Mouse (Mus musculus) limb, embryonic 15.5 days (tissue): ENCODE measurements at regions not wholly inside any gene's neighbourhood (a gene's known extent, or its start where the extent isn't known, plus 50 kb on each side); places are given as distances from the start of the nearest gene placed in this dataset.

Experiments
- ATAC-seq: fragments of 200-750 bp; cut with Nextera tagmentation; 2 replicates; pipeline ENCODE4 v1.8.0; 2017; ENCODE audit warnings: low read depth, moderate TSS enrichment; ENCODE audit not compliant: insufficient number of reproducible peaks, low FRiP score, low TSS enrichment
- H3K27ac ChIP-seq: fragments of 300-500 bp; sonication (generic); 2 replicates; pipeline ENCODE4 v1.5.1; 2015; ENCODE audit warnings: moderate library complexity, mild to moderate bottlenecking, inconsistent platforms
- H3K27me3 ChIP-seq: fragments of 300-500 bp; sonication (generic); 2 replicates; pipeline ENCODE4 v1.6.1; 2015; ENCODE audit warnings: inconsistent platforms
- H3K36me3 ChIP-seq: fragments of 300-500 bp; sonication (generic); 2 replicates; pipeline ENCODE4 v1.6.1; 2015; ENCODE audit warnings: inconsistent platforms
- H3K4me1 ChIP-seq: fragments of 300-500 bp; sonication (generic); 2 replicates; pipeline ENCODE4 v1.6.1; 2015; ENCODE audit warnings: inconsistent platforms
- H3K4me2 ChIP-seq: fragments of 300-500 bp; sonication (generic); 2 replicates; pipeline ENCODE4 v1.6.1; 2015; ENCODE audit warnings: mild to moderate bottlenecking, inconsistent platforms
- H3K4me3 ChIP-seq: fragments of 300-500 bp; sonication (generic); 2 replicates; pipeline ENCODE4 v1.5.1; 2015; ENCODE audit warnings: mild to moderate bottlenecking, inconsistent platforms
- H3K9ac ChIP-seq: fragments of 300-500 bp; sonication (generic); 2 replicates; pipeline ENCODE4 v1.6.1; 2015; ENCODE audit warnings: inconsistent platforms
- H3K9me3 ChIP-seq: fragments of 300-500 bp; sonication (generic); 2 replicates; pipeline ENCODE4 v1.6.1; 2016; ENCODE audit warnings: inconsistent platforms
- WGBS: fragments of 180-500 bp; shearing (Covaris S2); methylation state at CpG from one replicate; pipeline ENCODE4 v1.1.7; 2015; 5-methylcytosine and 5-hydroxymethylcytosine counted together

DNA sequence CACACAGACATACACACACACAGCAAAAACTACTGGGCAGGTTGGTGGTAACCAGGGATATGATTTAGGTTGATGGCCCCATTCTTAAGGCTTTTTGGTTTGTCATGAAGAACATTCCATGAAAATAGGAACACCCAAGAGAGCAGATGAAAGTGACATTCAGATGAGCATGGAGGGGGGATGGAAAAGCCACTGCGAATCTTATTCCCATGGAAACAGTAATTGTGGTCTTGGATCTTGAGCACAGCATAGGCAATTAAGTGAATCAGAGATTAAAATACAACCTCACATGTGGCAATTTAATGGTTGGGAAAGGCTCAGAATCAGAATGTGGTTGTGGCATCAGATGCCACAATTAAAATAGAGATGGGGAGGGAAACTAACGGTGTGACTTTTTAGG, 537.6 kb upstream of the Auts2 start:
- 86% methylated on average over 2 of the region's 2 CpGs for WGBS
- Histone ChIP-seq H3K27me3 (0 out of 2 replicates have a peak, but pooled peaks cover 3% of the 10 kb centered on the region), H3K4me3 (no peak overlapping the region), H3K36me3 (no peaks in the 10 kb centered on the region), H3K4me2 (no peak overlapping the region), H3K4me1 (peaks cover 3% of the 10 kb centered on the region; the same call in 1 of the 2 replicates), H3K27ac (no peak overlapping the region), H3K9ac (no peak overlapping the region), H3K9me3 (no peaks in the 10 kb centered on the region)
- ATAC-seq: no peak

- peaks cover 3% of the 10 kb centered on the region; the same call in 1 of the 2 replicates for H3K4me1 ChIP-seq
- WGBS: 61% methylated on average over 3 of the region's 3 CpGs
- H3K27me3 ChIP-seq: 0 out of 2 replicates have a peak, but pooled peaks cover 3% of the 10 kb centered on the region
- H3K4me3 ChIP-seq: no peak overlapping the region
- no peaks in the 10 kb centered on the region for H3K36me3 ChIP-seq
- H3K9me3 ChIP-seq: no peaks in the 10 kb centered on the region
- no peak overlapping the region for H3K27ac ChIP-seq
- no peak overlapping the region for H3K9ac ChIP-seq
- no peak overlapping the region for H3K4me2 ChIP-seq
- no peak for ATAC-seq
Measured at GRCm38 (mm10) chr5:133078916-133079315, 535.8 kb upstream of the Auts2 start.

GRCm38 (mm10) chr5:133078390-133078789, 535.2 kb upstream of the Auts2 start:
- 0 out of 2 replicates have a peak, but pooled peaks cover 3% of the 10 kb centered on the region for H3K27me3 ChIP-seq
- WGBS: 60% methylated on average over 4 of the region's 4 CpGs

DNA sequence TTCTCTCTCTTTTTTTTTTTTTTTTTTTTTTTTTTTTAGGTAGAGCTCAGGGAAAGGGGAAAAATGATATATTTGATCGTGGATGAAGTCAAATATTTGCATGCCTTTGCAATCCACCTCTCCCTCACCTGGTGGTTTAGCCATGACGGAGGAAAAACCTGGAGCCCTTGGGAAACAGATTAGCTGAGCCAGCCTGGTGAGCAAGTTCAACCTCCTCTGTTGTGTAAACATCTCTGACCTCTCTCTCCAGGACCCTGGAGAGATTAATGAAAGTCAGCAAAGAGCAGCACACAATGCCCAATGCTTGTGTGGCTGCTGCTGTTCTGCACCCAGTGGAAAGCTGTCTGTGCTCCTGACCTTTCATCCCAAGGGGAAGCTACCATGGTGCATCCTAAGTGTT, 530.2 kb upstream of the Auts2 start:
- no peaks in the 10 kb centered on the region for H3K4me1 ChIP-seq
- no peak overlapping the region for H3K4me3 ChIP-seq
- H3K27ac ChIP-seq: no peak overlapping the region
- H3K4me2 ChIP-seq: no peak overlapping the region
- no peaks in the 10 kb centered on the region for H3K9me3 ChIP-seq
- no peak for ATAC-seq
- H3K27me3 ChIP-seq: 0 out of 2 replicates have a peak, but pooled peaks cover 3% of the 10 kb centered on the region
- no peaks in the 10 kb centered on the region for H3K36me3 ChIP-seq
- H3K9ac ChIP-seq: no peak overlapping the region
- WGBS: 41% methylated on average over 2 of the region's 2 CpGs

More at GRCm38 (mm10) chr5:133078390-133078789, 535.2 kb upstream of the Auts2 start:
- Histone ChIP-seq H3K27ac (no peak overlapping the region), H3K4me1 (peaks cover 3% of the 10 kb centered on the region; the same call in 1 of the 2 replicates), H3K4me3 (no peak overlapping the region), H3K9me3 (no peaks in the 10 kb centered on the region), H3K9ac (no peak overlapping the region), H3K4me2 (no peak overlapping the region), H3K36me3 (no peaks in the 10 kb centered on the region)
- ATAC-seq: no peak

DNA sequence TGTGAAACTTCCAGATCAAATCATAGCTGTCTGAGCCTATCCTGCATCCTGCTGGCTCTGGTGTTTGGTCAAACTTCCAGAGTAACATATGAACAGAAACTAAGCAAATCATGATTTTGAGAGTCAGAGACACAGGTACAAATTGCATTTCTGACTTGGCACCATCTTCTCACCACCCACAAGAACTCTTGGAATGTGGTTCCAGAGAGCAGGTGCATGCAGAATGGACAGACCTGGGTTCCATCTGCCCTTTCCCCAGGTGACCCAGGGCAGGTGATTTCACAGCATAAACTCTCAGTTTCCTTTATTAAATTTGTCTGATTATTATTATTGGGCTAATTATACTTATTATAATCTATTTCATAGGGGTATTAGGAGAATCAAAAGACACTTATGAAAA, 527.0 kb upstream of the Auts2 start:
- no peak overlapping the region for H3K27ac ChIP-seq
- no peaks in the 10 kb centered on the region for H3K27me3 ChIP-seq
- no peaks in the 10 kb centered on the region for H3K4me1 ChIP-seq
- H3K36me3 ChIP-seq: no peaks in the 10 kb centered on the region
- no peak for ATAC-seq
- no peak overlapping the region for H3K4me3 ChIP-seq
- H3K4me2 ChIP-seq: no peak overlapping the region
- H3K9ac ChIP-seq: no peak overlapping the region
- no peaks in the 10 kb centered on the region for H3K9me3 ChIP-seq

DNA sequence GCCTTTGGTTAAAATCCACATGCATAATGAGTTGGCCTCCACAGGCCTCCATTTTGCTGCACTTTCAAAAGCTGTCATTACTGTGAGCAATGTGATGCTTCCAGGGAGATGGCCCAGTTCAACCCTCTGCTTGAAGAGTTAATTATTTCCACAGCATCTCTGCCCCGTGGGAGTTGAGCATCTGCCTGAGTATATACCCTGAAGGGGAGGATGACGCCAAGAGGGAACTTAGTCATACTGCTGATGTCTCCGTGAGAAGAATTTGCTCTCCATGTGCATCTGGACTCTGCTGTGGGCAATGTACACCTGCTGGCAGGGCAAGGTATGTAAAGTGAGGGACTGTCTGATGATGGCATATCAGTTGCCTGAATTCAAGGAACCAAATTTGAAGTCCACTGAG, 519.3 kb upstream of the Auts2 start:
- Histone ChIP-seq H3K4me1 (no peaks in the 10 kb centered on the region), H3K4me3 (no peak overlapping the region), H3K9ac (no peak overlapping the region), H3K27me3 (no peaks in the 10 kb centered on the region), H3K27ac (no peak overlapping the region), H3K36me3 (no peaks in the 10 kb centered on the region), H3K9me3 (no peaks in the 10 kb centered on the region), H3K4me2 (no peak overlapping the region)
- ATAC-seq: no peak
- WGBS: 75% methylated on average over 3 of the region's 3 CpGs

DNA sequence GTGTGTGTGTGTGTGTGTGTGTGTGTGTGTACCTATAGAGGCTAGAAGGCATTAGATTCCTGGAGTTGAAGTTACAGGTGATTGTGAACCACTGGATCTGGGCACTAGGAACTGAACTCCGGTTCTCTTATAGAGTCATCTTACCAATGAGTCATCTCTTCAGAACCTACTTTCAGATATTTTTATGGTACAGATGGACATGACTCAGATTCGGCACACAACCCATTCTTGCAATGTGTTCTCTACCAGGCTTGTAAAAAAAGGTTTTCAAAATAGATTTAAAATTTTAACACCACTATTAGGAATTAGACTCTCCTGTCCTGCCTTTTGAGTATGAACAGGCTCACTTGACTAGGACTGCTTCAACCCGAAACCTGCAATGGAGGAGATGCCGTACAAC, 504.3 kb upstream of the Auts2 start:
- Histone ChIP-seq H3K27me3 (no peaks in the 10 kb centered on the region), H3K36me3 (no peaks in the 10 kb centered on the region), H3K4me1 (no peaks in the 10 kb centered on the region), H3K9me3 (no peaks in the 10 kb centered on the region), H3K9ac (no peak overlapping the region), H3K4me2 (no peak overlapping the region), H3K4me3 (no peak overlapping the region), H3K27ac (no peak overlapping the region)
- ATAC-seq: no peak
- WGBS: 88% methylated on average over 4 of the region's 4 CpGs

DNA sequence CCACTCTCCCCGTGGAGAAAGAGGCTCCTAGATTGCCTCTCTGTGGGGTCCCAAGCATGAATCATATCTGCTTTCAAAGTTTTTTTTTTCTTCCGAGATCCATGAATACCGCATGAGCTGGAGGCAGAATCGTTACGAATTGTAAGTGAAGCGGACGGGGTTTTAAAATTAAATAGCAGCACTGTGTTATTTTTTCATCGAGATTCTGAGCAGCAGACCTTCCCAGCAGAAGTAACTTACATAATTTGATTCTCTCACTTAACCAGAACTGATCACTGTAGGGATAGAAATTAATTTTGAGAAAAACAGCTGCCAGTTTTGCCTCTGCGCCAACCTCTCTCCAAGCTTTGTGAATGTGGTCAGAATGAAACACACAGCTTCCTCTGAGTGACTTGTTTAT, 502.5 kb upstream of the Auts2 start:
- Histone ChIP-seq H3K9me3 (no peaks in the 10 kb centered on the region), H3K36me3 (no peaks in the 10 kb centered on the region), H3K4me3 (no peak overlapping the region), H3K9ac (no peak overlapping the region), H3K4me1 (no peaks in the 10 kb centered on the region), H3K4me2 (no peak overlapping the region), H3K27me3 (no peaks in the 10 kb centered on the region), H3K27ac (no peak overlapping the region)
- 66% methylated on average over 9 of the region's 9 CpGs for WGBS
- ATAC-seq: no peak

- no peak overlapping the region for H3K4me3 ChIP-seq
- 90% methylated on average over 4 of the region's 4 CpGs for WGBS
Measured at GRCm38 (mm10) chr5:133027590-133027989, 484.4 kb upstream of the Auts2 start.

GRCm38 (mm10) chr5:133025121-133025520, 482.0 kb upstream of the Auts2 start:
- no peak overlapping the region for H3K9ac ChIP-seq
- H3K27ac ChIP-seq: no peak overlapping the region
- no peaks in the 10 kb centered on the region for H3K36me3 ChIP-seq
- no peak for ATAC-seq
- no peaks in the 10 kb centered on the region for H3K27me3 ChIP-seq
- no peak overlapping the region for H3K4me2 ChIP-seq
- no peak overlapping the region for H3K4me3 ChIP-seq
- H3K9me3 ChIP-seq: no peaks in the 10 kb centered on the region; the same call in 1 of the 2 replicates
- WGBS: 65% methylated on average over 4 of the region's 4 CpGs
- H3K4me1 ChIP-seq: no peaks in the 10 kb centered on the region

More at GRCm38 (mm10) chr5:133027590-133027989, 484.4 kb upstream of the Auts2 start:
- H3K27me3 ChIP-seq: no peaks in the 10 kb centered on the region
- no peaks in the 10 kb centered on the region for H3K4me1 ChIP-seq
- no peak overlapping the region for H3K4me2 ChIP-seq
- no peak overlapping the region for H3K9ac ChIP-seq
- no peaks in the 10 kb centered on the region; the same call in 1 of the 2 replicates for H3K9me3 ChIP-seq
- ATAC-seq: no peak
- no peak overlapping the region for H3K27ac ChIP-seq
- no peaks in the 10 kb centered on the region for H3K36me3 ChIP-seq

GRCm38 (mm10) chr5:133020821-133021220, 477.7 kb upstream of the Auts2 start:
- Histone ChIP-seq H3K27ac (no peak overlapping the region), H3K4me2 (no peak overlapping the region), H3K9me3 (no peaks in the 10 kb centered on the region), H3K27me3 (no peaks in the 10 kb centered on the region), H3K36me3 (no peaks in the 10 kb centered on the region), H3K4me1 (no peaks in the 10 kb centered on the region), H3K9ac (no peak overlapping the region), H3K4me3 (no peak overlapping the region)
- no peak for ATAC-seq

DNA sequence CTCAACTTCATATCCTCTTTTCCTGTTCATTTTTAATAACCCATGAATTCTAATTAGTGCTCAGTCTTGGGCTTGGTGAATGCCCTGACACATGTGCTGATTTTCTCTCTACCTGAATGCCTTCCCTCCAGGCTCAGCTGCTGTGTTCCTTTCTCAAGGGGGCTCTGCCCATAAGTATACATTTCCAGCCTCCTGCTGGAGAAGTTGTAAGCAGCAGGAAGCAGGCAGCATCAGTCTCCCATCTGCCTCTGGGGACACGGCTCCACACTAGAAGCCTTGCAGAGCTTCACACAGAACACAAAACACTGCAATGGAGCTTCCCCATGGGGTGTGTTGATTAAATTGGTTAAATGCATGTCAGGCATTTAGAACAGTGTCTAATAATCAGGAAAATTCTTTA, 477.0 kb upstream of the Auts2 start:
- no peaks in the 10 kb centered on the region for H3K36me3 ChIP-seq
- WGBS: 45% methylated on average over 1 of the region's 1 CpGs
- H3K4me1 ChIP-seq: no peaks in the 10 kb centered on the region
- H3K4me3 ChIP-seq: no peak overlapping the region
- H3K27ac ChIP-seq: no peak overlapping the region
- no peaks in the 10 kb centered on the region for H3K9me3 ChIP-seq
- H3K27me3 ChIP-seq: no peaks in the 10 kb centered on the region
- no peak for ATAC-seq
- no peak overlapping the region for H3K4me2 ChIP-seq
- H3K9ac ChIP-seq: no peak overlapping the region
